Mouse (Mus musculus) ES-E14 (cell line): ENCODE measurements at regions not wholly inside any gene's neighbourhood (a gene's known extent, or its start where the extent isn't known, plus 50 kb on each side); places are given as distances from the start of the nearest gene placed in this dataset.

ENCODE experiments used
- CHD2 ChIP-seq: IDR thresholded peaks from 2 replicates; pipeline ENCODE4 v1.6.1; 2014; ENCODE audit warnings: mild to moderate bottlenecking, low read depth, low read length, inconsistent platforms
- HCFC1 ChIP-seq: IDR thresholded peaks from 2 replicates; pipeline ENCODE4 v1.6.1; 2012; ENCODE audit warnings: low read length, inconsistent platforms, borderline replicate concordance; ENCODE audit not compliant: insufficient read depth
- MAFK ChIP-seq: IDR thresholded peaks from 2 replicates; pipeline ENCODE4 v1.6.1; 2014; ENCODE audit warnings: mild to moderate bottlenecking, low read depth, low read length, inconsistent platforms; ENCODE audit not compliant: insufficient read depth
- ZC3H11A ChIP-seq: IDR thresholded peaks from 2 replicates; pipeline ENCODE4 v1.6.1; 2012; ENCODE audit warnings: low read depth, mild to moderate bottlenecking, inconsistent platforms, low read length, borderline replicate concordance
- ZNF384 ChIP-seq: IDR thresholded peaks from 2 replicates; pipeline ENCODE4 v1.6.1; 2012; ENCODE audit warnings: low read depth, low read length, inconsistent platforms

- no peak for TF ChIP-seq ZC3H11A
- TF ChIP-seq CHD2 = no peak
- no peak for TF ChIP-seq ZNF384
- TF ChIP-seq HCFC1 = no peak
- TF ChIP-seq MAFK = no peak
These were observed 80.9 kb upstream of the Pgrmc2 start for GRCm38 (mm10) chr3:41163767-41164166.
